Mouse (Mus musculus) lung, adult 10 weeks (tissue): ENCODE data around the gene Vmn2r50. TPM values are rescaled to one million over a fixed set of nuclear protein-coding genes. Genes with fewer than 3 reads are reported as not detected.

Source experiments
- polyA plus RNA-seq: library from polyadenylated mRNA; stranded (reverse); fragments of 350-450 nt; fragmentation: Illumina TruSeq; extraction: RNeasy Lipid Tissue Mini Kit (QIAGEN cat#74804); gene quantifications from one replicate; pipeline ENCODE4 v1.2.3, GENCODE M21; 2014; ENCODE audit warnings: low read depth, low replicate concordance; ENCODE audit not compliant: insufficient read depth

The Vmn2r50 gene
- not detected for polyA plus RNA-seq

DNA sequence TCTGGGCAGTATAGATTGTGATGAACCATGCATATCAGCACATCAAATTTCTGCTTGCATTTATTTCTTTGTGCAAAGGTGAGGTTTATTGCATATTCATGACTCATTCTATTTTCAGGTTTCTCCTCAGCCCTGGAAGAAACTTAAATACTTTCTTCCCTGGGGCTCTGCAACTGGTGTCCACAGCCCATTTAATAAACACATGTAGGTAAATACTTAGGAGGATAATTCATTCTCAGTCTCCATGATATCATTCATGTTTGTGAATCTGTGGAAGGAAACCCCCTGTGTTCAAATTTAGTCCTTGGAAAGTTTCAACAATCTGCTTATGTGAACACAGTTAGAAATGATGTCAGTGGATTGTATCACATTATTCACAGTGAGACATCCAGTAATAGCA lies at the start of gene Vmn2r50:
Vmn2r50 (minus strand) TSS at position 101 of the 400 bp plus-strand sequence.

GRCm38 (mm10) chr7:9992157-9992556 lies 60.9 kb downstream of the Vmn2r50 start, which contains the start of gene Vmn2r49:
Vmn2r49 (minus strand) TSS chr7:9992257.

Other genes starting within 250 kb of the Vmn2r50 start
- not detected for gene Vmn2r47, start 212.0 kb downstream of the Vmn2r50 start, polyA plus RNA-seq
- not detected for gene Vmn2r48, start 99.7 kb downstream of the Vmn2r50 start, polyA plus RNA-seq
- not detected for gene Vmn2r49, start 61.0 kb downstream of the Vmn2r50 start, polyA plus RNA-seq
- gene Vmn2r51, start 52.4 kb upstream of the Vmn2r50 start, polyA plus RNA-seq: not detected
- gene Vmn2r52, start 123.3 kb upstream of the Vmn2r50 start, polyA plus RNA-seq: not detected
- not detected for gene Vmn1r66, start 224.7 kb upstream of the Vmn2r50 start, polyA plus RNA-seq